Mouse (Mus musculus): ENCODE results near the gene Stxbp3.

DNA sequence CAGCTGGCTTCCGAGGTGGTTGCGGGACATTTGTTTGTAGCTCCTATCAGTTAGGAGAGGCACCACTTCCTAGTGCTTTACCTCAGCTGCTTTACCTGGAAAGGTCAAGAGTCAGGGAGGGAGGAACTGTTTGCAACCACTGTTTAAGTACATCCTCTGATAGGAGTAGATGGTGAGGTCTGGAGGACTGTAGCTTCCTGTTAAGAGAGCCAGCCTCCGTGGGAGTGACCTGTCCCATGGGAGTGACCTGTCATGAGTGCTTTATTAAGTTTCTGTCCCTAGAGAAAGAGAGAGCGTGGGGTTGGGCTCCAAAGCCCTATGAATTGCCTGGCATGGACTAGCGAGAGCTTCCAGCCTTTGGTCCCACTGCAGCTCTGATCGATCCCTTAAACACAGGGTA, 70.8 kb downstream of the Stxbp3 start:
- TF ChIP-seq CTCF (conservative IDR thresholded peaks at IDR 0.05; ENCODE audit: low read length) (no peak), POU5F1 (IDR thresholded peaks at IDR 0.05; ENCODE audit: borderline replicate concordance, low read length) (no peak), NANOG (IDR thresholded peaks at IDR 0.05; ENCODE audit: borderline replicate concordance, low read length) (no peak)
